Mouse (Mus musculus): ENCODE data around the gene Nudt22.

Gene Nudt22

DNA sequence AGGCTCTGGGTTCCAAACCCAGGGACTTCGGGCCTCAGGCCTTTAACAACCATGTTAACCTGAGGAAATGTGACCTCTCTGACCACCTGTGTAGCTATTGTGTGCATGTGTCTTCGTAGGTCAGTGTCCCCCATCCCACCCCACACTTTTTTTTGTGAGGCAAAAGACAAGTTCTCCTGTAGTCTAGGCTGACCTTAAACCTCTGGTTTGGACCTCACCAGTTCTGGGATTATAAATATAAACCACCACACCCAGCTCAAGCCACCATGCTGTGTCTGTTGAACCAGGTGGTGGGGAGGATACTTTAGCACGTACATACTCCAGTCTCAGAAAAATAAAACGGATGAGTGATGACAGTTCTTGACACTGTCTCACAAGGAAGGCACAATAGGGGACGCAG, 46.0 kb downstream of the Nudt22 start:
- no peak for DNase-seq (ENCODE audit: low spot score in 2 of 2)

DNA sequence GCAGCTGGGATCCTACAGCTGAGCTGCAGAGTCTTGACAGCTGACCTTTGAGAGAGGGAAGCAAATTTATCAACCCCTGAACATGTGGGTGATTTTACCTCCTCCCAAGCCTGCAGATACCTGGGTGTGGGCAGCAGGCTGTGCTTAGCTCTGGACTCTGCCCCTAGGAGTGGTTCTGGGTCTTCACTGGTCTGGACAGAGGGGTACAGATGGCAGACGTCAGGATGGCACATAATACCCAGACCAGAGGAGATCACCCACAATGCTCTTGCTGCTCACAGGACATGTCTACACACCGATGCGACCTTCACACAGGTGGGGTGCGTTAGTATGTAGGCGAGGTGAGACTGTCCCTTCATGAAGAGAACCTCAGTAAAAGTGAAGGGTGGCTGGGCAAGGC, 46.4 kb downstream of the Nudt22 start:
- DNase-seq (ENCODE audit: low spot score in 2 of 2) = no peak

DNA sequence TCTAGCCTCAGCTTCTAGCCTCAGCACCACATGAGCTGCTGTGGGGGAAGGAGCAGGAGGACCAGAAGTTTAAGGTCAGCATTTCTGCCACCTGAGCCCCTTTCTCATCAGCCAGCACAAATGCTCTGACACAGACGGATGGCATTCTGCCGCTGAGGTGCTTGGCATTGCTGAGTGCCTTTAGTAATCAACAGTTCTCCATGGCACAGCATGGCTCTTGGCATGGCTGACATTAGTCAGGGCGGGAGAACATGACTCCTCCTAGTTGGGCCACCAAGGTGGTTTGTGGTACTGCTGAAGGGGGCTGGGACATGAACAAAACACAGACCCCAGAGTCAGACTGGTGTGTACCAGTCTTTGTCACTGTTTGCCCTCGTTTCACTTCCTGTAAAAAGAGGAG, 47.7 kb downstream of the Nudt22 start:
- no peak for DNase-seq (ENCODE audit: low spot score in 2 of 2)

DNA sequence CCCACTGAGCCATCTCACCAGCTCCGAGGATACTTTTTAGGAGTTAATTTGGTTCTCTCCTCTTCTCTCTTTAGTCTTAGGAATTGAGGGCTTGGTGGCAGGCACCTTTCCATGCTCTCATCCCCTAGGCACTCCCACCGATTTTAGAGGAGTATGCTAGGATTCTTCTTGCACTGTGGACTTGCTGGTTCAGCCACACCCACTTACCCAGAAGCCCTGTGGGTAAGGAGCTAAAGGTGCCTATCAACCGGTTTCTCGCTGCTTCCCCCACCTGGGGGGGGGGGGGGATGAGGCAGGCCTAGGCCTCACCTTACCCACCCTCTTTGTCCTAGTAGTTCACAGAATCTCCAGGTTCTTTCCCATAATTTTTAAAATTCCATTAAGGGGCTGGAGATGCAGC, 48.2 kb downstream of the Nudt22 start:
- no peak for DNase-seq (ENCODE audit: low spot score in 2 of 2)

DNA sequence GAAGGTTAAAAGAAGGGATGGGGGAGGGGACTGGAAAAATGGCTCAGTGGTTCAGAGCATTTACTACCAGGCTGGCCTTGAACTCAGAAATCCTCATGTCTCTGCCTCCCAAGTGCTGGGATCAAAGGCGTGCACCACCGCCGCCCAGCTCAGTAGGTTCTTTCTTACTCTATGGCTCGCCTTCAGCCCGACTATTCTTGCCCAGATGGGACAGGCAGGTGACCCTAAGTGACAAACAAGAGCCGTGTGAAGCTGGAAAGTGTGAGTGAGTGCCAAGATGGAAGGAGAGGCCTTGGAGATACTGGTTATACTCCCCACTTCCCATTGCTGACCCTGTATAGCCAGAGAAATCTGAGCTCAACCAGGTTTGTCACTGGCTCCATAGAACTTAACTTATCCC, 52.2 kb downstream of the Nudt22 start:
- DNase-seq (ENCODE audit: low spot score in 2 of 2) = no peak
